Mouse (Mus musculus): ENCODE data around the gene Dnah7a. TPM values are rescaled to one million over a fixed set of nuclear protein-coding genes. Genes with fewer than 3 reads are reported as not detected.
"Not testable (repeated sequence)": the region's sequence is repeated elsewhere in the genome, so short reads cannot be mapped to it uniquely, and the experiment has no call there.

Gene Dnah7a
- polyA plus RNA-seq, 1 experiment from 2014 or later = 10.0 TPM

DNA sequence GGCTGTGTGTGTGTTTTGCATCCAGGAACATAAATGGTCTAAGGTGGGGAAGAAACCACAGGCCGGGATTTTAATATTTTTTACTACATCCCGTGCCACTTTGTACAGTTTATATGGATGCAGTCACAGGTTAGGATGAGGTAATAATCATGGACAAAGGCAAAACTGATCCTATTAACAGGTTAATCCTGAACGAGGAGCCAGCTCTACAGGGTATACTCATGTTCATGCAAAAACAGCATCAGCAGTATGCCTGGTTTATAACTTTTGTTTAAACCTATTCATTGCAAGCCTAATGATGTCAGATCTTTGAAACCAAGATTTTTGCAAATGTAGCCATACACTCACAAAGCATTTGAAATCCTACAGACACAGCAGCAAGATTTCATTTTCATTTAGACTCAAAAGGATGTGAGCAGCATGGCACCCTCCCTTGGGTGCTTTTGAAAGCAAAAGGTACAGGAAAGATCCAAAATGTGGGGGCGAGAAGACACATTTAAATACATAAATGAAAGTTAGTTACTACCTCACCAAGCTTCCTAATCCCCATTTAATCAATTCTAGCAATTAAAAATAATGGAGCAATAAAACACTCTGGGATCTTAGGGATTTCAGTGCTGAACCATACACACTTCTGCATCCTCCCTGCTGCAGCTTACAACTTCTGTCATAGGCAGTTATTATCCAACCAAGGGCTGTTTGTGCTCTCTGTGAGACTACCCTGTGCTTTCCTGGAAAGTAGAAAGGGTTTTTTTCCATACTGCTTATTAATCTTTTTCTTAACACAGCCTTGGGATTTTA is 239.9 kb downstream of the Dnah7a start:
- not testable (repeated sequence) for H3K4me2 ChIP-seq (ENCODE audit: low read length); H3K27me3 ChIP-seq (replicated peaks; ENCODE audit: control insufficient read depth, insufficient read depth, low read length); H3K27ac ChIP-seq (ENCODE audit: low read depth, low read length); H3K36me3 ChIP-seq (ENCODE audit: control insufficient read depth, insufficient read depth, low read length); H3K9ac ChIP-seq (ENCODE audit: low read depth, low read length); H3K4me3 ChIP-seq (ENCODE audit: low read length); H3K9me3 ChIP-seq (ENCODE audit: control insufficient read depth, low read length); H3K4me1 ChIP-seq (ENCODE audit: control insufficient read depth, insufficient read depth, low read depth, low read length)
- peak; percentile 87 for ATAC-seq
- WGBS = 77% methylated on average over 4 of the region's 4 CpGs

DNA sequence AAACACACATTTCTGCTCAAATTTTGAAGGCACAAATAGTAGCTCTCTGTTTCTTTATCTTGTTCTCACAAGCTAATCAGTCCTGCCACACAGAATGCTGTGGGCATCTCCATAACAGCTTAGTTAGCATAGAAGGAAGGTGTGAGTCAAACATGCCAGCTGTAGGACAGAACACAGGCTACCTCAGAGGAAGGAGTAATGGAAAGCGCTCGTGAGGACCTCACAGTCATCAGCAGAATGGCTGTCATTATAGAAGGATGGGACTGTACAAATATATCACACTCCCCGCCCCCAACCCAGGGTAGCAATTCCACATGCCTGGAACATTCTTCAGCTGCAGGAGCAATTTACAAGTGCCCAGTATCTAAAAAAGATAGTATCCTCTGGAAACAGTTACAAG is 267.4 kb downstream of the Dnah7a start:
- not testable (repeated sequence) for H3K4me1 ChIP-seq (ENCODE audit: control insufficient read depth, insufficient read depth, low read depth, low read length); H3K4me2 ChIP-seq (ENCODE audit: low read length); H3K36me3 ChIP-seq (ENCODE audit: control insufficient read depth, insufficient read depth, low read length); ATAC-seq; H3K27me3 ChIP-seq (replicated peaks; ENCODE audit: control insufficient read depth, insufficient read depth, low read length); H3K4me3 ChIP-seq (ENCODE audit: low read length); H3K27ac ChIP-seq (ENCODE audit: low read depth, low read length); H3K9me3 ChIP-seq (ENCODE audit: control insufficient read depth, low read length); H3K9ac ChIP-seq (ENCODE audit: low read depth, low read length)
- 95% methylated on average over 3 of the region's 3 CpGs for WGBS

DNA sequence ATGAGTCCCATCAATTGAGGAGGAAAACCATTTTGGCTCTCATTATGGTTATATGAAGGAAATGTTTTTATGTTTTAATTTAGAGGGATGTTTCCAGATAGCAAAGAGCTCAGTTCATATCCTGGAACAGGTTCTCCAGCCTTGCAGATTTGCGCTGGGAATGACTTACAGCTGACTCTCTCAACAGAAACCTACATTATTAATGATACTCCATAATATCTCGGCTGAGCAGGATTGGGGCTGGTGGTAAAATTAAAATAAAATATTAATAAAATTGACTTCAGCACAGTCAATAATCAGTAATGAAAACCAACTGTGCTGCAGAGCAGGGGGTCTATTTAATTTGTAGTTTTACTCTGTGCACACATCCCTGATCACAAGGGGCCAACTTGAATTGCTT is 274.2 kb downstream of the Dnah7a start:
- H3K9me3 ChIP-seq (ENCODE audit: control insufficient read depth, low read length); H3K4me2 ChIP-seq (ENCODE audit: low read length); H3K4me1 ChIP-seq (ENCODE audit: control insufficient read depth, insufficient read depth, low read depth, low read length); H3K9ac ChIP-seq (ENCODE audit: low read depth, low read length); H3K36me3 ChIP-seq (ENCODE audit: control insufficient read depth, insufficient read depth, low read length); H3K27me3 ChIP-seq (replicated peaks; ENCODE audit: control insufficient read depth, insufficient read depth, low read length); H3K27ac ChIP-seq (ENCODE audit: low read depth, low read length); H3K4me3 ChIP-seq (ENCODE audit: low read length); ATAC-seq: not testable (repeated sequence)
- WGBS = 78% methylated on average over 2 of the region's 2 CpGs

DNA sequence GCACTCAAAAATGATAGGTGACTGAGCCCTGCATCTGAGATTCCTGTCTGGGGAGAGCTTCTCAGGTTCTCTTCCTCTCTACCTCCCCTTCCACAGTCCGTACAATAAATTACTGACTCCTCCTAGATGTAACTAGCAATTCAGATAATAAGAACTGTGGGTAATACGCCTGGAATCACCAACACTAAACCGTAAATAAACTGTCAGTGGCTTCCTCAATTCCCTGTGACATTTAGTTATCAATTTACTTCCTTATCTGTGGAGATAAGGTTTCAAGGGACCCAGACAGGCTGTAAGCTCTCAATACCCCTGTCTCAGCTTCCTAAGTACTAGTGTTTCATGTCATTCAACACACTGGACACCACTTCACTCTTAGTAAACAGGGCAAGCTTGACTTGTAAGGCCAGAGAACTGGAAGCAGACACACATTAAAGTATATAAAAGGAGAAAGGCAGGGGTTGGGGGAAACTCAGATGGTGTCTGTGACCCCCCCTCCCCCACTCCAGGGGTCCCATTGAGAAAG is 300.7 kb downstream of the Dnah7a start:
- WGBS = 86% methylated on average over 3 of the region's 3 CpGs
- Histone ChIP-seq H3K27ac (ENCODE audit: low read depth, low read length) (no peak overlapping the region), H3K9me3 (ENCODE audit: control insufficient read depth, low read length) (no peaks in the 10 kb centered on the region), H3K4me3 (ENCODE audit: low read length) (no peak overlapping the region), H3K4me1 (ENCODE audit: control insufficient read depth, insufficient read depth, low read depth, low read length) (no peaks in the 10 kb centered on the region), H3K27me3 (replicated peaks; ENCODE audit: control insufficient read depth, insufficient read depth, low read length) (no peaks in the 10 kb centered on the region), H3K36me3 (ENCODE audit: control insufficient read depth, insufficient read depth, low read length) (no peaks in the 10 kb centered on the region), H3K4me2 (ENCODE audit: low read length) (no peak overlapping the region), H3K9ac (ENCODE audit: low read depth, low read length) (no peak overlapping the region)
- no peak for ATAC-seq

DNA sequence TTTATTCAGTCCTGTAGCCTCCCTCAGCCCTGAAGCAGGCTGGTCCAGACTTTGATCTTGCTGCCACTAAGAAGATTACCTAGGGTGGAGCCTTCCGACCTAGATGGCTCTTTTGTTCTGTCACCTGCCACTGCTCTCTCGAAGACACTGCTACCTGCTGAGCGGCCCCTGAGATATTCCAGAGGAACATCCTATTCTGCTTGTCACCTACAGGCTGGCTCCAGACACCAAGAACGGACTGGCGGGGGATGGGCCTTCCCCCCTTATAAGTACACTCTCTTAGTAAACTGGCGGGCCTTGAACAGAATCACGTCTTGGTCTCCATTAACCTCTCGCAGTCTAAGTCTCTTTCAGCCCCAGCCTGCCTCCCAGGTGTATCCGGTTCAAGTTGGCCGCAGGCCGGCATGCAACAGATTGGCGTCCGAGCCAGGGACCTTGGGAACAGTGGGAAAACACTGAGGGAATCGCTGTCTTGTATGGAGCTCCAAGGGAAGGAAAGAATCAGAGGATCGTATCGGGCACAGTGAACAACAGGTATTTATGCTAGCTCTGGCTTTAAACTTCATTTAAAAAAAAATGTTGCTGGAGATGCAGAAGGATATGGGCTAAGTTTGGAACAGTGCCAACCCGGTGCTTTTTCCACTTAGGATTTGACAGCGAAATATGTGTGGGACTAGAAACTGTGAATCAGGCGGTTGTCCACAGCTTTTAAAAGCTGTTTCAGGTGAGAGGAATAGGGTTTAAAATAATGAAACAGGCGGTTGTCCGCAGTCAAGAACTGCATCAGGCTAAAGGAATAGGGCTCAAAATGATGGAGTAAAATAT is 312.4 kb downstream of the Dnah7a start:
- H3K4me3 ChIP-seq (ENCODE audit: low read length); H3K27ac ChIP-seq (ENCODE audit: low read depth, low read length); H3K9ac ChIP-seq (ENCODE audit: low read depth, low read length); H3K27me3 ChIP-seq (replicated peaks; ENCODE audit: control insufficient read depth, insufficient read depth, low read length); ATAC-seq; H3K4me1 ChIP-seq (ENCODE audit: control insufficient read depth, insufficient read depth, low read depth, low read length); H3K9me3 ChIP-seq (ENCODE audit: control insufficient read depth, low read length); H3K36me3 ChIP-seq (ENCODE audit: control insufficient read depth, insufficient read depth, low read length): not testable (repeated sequence)
- 35% methylated on average over 21 of the region's 21 CpGs for WGBS
- H3K4me2 ChIP-seq (ENCODE audit: low read length) = peak overlapping the region; percentile 38

DNA sequence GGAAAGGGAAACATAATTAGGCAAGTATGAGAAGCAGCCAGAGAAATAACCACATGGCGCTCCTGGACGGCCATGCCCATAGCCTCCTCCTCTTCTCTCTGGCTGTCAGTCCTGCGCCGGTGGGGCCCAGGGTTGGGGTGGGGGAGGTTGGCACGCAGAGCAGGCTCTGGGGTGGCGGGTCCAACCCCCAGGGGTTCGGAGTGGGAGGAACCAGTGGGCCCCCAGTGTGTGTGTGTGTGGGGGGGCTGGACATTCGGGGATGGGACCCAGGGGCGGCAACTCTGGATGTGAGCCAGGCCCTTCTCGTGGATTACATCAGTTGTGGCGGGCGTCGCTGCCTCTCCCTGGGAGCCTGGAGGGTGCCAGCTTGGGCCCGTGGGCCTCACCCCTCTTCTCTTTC is 317.8 kb downstream of the Dnah7a start:
- ATAC-seq = no peak
- Histone ChIP-seq H3K27ac (ENCODE audit: low read depth, low read length) (no peak overlapping the region), H3K36me3 (ENCODE audit: control insufficient read depth, insufficient read depth, low read length) (no peaks in the 10 kb centered on the region), H3K4me1 (ENCODE audit: control insufficient read depth, insufficient read depth, low read depth, low read length) (no peaks in the 10 kb centered on the region), H3K9ac (ENCODE audit: low read depth, low read length) (no peak overlapping the region), H3K4me3 (ENCODE audit: low read length) (no peak overlapping the region), H3K27me3 (replicated peaks; ENCODE audit: control insufficient read depth, insufficient read depth, low read length) (no peaks in the 10 kb centered on the region), H3K4me2 (ENCODE audit: low read length) (no peak overlapping the region), H3K9me3 (ENCODE audit: control insufficient read depth, low read length) (no peaks in the 10 kb centered on the region; the same call in 1 of the 2 replicates)
- 96% methylated on average over 7 of the region's 14 CpGs for WGBS

DNA sequence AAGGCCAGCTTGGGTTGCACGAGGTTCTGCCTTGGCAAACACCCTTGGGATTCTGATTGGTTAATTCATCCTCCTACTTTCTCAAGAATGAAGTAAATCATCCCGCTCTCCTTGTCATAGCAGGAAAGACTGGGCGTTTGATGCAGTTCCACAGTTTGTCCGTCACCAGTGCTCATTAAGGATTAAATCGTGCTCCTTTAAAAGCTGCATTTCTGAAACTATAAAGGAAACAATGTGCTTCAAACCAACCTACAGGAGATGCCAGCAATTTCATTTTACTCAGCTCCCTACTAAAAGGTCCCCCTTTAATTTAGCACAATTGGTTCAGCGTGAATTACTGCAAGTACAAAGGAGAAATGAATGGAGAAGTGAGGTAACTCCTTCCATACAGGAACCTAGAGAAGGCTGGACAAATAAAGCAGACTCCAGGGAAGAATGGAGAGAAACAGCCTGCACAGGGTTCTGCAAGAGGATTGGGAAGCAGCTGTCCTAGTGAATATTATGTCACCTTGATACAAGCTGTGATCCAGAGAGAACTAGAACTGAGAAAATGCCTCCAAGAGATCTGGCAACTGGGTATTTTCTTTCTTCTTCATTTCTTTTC is 322.4 kb downstream of the Dnah7a start:
- 74% methylated on average over 6 of the region's 6 CpGs for WGBS
- Histone ChIP-seq H3K4me2 (ENCODE audit: low read length) (no peak overlapping the region), H3K9ac (ENCODE audit: low read depth, low read length) (no peak overlapping the region), H3K36me3 (ENCODE audit: control insufficient read depth, insufficient read depth, low read length) (no peaks in the 10 kb centered on the region), H3K9me3 (ENCODE audit: control insufficient read depth, low read length) (no peaks in the 10 kb centered on the region; the same call in 1 of the 2 replicates), H3K4me1 (ENCODE audit: control insufficient read depth, insufficient read depth, low read depth, low read length) (no peaks in the 10 kb centered on the region), H3K4me3 (ENCODE audit: low read length) (no peak overlapping the region), H3K27ac (ENCODE audit: low read depth, low read length) (no peak overlapping the region), H3K27me3 (replicated peaks; ENCODE audit: control insufficient read depth, insufficient read depth, low read length) (no peaks in the 10 kb centered on the region)
- ATAC-seq = no peak

DNA sequence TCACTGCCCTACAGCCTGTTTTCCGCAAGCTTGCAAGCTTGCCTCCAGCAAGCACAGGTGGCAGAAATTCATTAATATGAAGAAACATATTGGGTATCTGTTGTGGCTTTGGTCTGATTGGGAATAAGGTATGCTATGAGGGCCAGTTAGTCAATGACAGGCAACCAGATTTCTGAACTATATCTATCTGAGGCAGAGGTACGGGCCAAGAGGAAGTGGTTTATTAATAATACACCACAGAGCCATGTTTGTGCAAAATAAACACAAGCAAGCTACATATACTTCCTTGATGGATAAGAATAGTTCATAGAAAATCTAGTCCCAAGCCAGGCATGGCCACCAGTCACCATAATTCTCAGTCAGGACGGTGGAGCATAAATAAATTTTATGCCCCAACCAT is 328.9 kb downstream of the Dnah7a start:
- H3K4me2 ChIP-seq (ENCODE audit: low read length) = no peak overlapping the region
- no peaks in the 10 kb centered on the region for H3K9me3 ChIP-seq (ENCODE audit: control insufficient read depth, low read length)
- H3K9ac ChIP-seq (ENCODE audit: low read depth, low read length) = no peak overlapping the region
- 76% methylated on average over 3 of the region's 3 CpGs for WGBS
- H3K27ac ChIP-seq (ENCODE audit: low read depth, low read length) = no peak overlapping the region
- no peaks in the 10 kb centered on the region for H3K27me3 ChIP-seq (replicated peaks; ENCODE audit: control insufficient read depth, insufficient read depth, low read length)
- no peak for ATAC-seq
- no peaks in the 10 kb centered on the region for H3K36me3 ChIP-seq (ENCODE audit: control insufficient read depth, insufficient read depth, low read length)
- no peaks in the 10 kb centered on the region for H3K4me1 ChIP-seq (ENCODE audit: control insufficient read depth, insufficient read depth, low read depth, low read length)
- no peak overlapping the region for H3K4me3 ChIP-seq (ENCODE audit: low read length)

DNA sequence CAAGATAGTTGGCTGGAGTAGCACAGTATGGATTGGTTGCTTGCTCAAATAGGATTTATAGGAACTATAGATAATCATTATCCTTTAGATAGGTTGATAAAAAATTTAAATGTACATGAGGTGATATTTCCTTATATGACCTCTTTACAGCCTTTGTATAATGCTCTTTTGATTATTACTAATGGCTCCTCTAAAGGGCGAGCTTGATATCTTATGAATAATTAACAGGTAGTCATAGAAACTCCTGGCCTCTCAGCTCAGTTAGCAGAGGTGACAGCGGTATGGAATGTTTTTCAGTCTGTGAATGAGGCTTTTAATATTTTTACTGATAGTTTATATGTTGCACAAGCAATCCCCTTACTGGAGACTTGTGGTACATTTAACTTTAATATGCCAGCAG is 330.6 kb downstream of the Dnah7a start:
- not testable (repeated sequence) for ATAC-seq; H3K27me3 ChIP-seq (replicated peaks; ENCODE audit: control insufficient read depth, insufficient read depth, low read length); H3K36me3 ChIP-seq (ENCODE audit: control insufficient read depth, insufficient read depth, low read length); H3K9me3 ChIP-seq (ENCODE audit: control insufficient read depth, low read length); H3K4me2 ChIP-seq (ENCODE audit: low read length); H3K4me1 ChIP-seq (ENCODE audit: control insufficient read depth, insufficient read depth, low read depth, low read length); H3K9ac ChIP-seq (ENCODE audit: low read depth, low read length); H3K27ac ChIP-seq (ENCODE audit: low read depth, low read length); H3K4me3 ChIP-seq (ENCODE audit: low read length)
- 79% methylated on average over 2 of the region's 2 CpGs for WGBS

Measured in hindbrain, embryonic 16.5 days (tissue).